In the genomic region with DNA sequence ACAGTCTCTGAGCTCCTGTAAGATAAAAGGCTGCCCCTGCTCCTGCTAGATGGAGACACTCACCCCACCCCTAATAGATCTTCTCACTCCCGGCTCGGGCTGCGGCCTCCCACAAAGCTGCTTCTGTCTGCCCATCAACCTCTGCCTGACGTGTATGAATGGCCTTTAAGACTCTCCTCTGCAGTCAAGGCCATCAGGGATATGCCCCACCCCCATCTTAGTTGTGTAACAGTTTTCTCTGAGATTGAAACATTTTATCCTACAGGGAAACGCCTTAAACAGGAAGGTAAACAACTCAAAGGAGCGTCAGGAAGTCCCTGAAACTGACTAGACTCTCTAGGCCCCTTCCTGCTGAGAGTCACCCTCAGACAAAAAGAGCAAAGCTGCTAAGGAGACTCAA, we compare ENCODE assay signal across 31 mouse cellular contexts. TPM values are rescaled to one million over a fixed set of nuclear protein-coding genes. Genes with fewer than 3 reads are reported as not detected.
"Had no signal": no experiment of that assay in that cellular context is flagged by ENCODE, and none has a peak within 500 bp of the region (broad histone marks: within the 10 kb centered on the region; RNA-seq: fewer than 3 reads in every experiment).

No protein-coding gene starts in this region.

- H3K9ac ChIP-seq: liver, embryonic 15.5 days; lung, embryonic 15.5 days; midbrain, embryonic 13.5 days; neural tube, embryonic 13.5 days; stomach, embryonic 15.5 days had no signal

- DNase-seq: kidney, adult 9 months; kidney, postnatal 14 days; kidney, postnatal 4 days; lung, adult 18-20 months; lung, postnatal 10 days; lung, postnatal 36 days; retina, postnatal 1 day; right cerebral cortex, postnatal 25 days; spleen, adult 18-20 months; thymus, adult 2 months; thymus, postnatal 14 days; thymus, postnatal 4 days had no signal

- H3K27me3 ChIP-seq: liver, embryonic 15.5 days; stomach, embryonic 15.5 days had no signal

- H3K36me3 ChIP-seq: liver, embryonic 15.5 days; lung, embryonic 15.5 days; midbrain, embryonic 10.5 days; midbrain, embryonic 13.5 days; neural tube, embryonic 13.5 days; stomach, embryonic 15.5 days had no signal

- H3K27ac ChIP-seq: liver, embryonic 15.5 days; lung, embryonic 15.5 days; midbrain, embryonic 10.5 days; midbrain, embryonic 13.5 days; neural tube, embryonic 13.5 days; stomach, embryonic 15.5 days had no signal

- H3K4me2 ChIP-seq: liver, embryonic 15.5 days; lung, embryonic 15.5 days; midbrain, embryonic 13.5 days; neural tube, embryonic 13.5 days; stomach, embryonic 15.5 days had no signal

- H3K4me1 ChIP-seq: liver, embryonic 15.5 days; lung, embryonic 15.5 days; megakaryocyte, embryonic 14.5 days; midbrain, embryonic 13.5 days; neural tube, embryonic 13.5 days; stomach, embryonic 15.5 days had no signal

- ATAC-seq: midbrain, embryonic 13.5 days; midbrain, embryonic 16.5 days had no signal

- H3K4me3 ChIP-seq: liver, embryonic 15.5 days; lung, embryonic 15.5 days; megakaryocyte, embryonic 14.5 days; midbrain, embryonic 10.5 days; midbrain, embryonic 13.5 days; myocyte; neural tube, embryonic 13.5 days; stomach, embryonic 15.5 days had no signal

- H3K9me3 ChIP-seq: liver, embryonic 15.5 days; lung, embryonic 15.5 days; midbrain, embryonic 10.5 days; midbrain, embryonic 13.5 days; neural tube, embryonic 13.5 days; stomach, embryonic 15.5 days had no signal

RNA-seq across cellular contexts. Expression of gene Actrt2, which starts 6.4 kb away (rescaled TPM):
- total RNA-seq: layer of hippocampus, adult 18-20 months; layer of hippocampus, postnatal 25 days; left cerebral cortex, adult 18-20 months; left cerebral cortex, postnatal 25 days; liver, adult 2 months; monocyte, adult 5-6 weeks; neutrophil, adult 5-6 weeks had no signal
- polyA plus RNA-seq: kidney, embryonic 16.5 days; limb, embryonic 11.5 days; limb, embryonic 14.5 days; liver, adult 2 months; liver, embryonic 15.5 days; lung, embryonic 15.5 days; midbrain, embryonic 10.5 days; midbrain, embryonic 13.5 days; midbrain, embryonic 16.5 days; myocyte; neural tube, embryonic 13.5 days; stomach, embryonic 15.5 days had no signal

RNA-seq across cellular contexts. Expression of gene Prdm16, which starts 24.6 kb away (rescaled TPM):
- polyA plus RNA-seq: myocyte had no signal
